Mouse (Mus musculus): ENCODE results near the gene Myh14. TPM values are rescaled to one million over a fixed set of nuclear protein-coding genes. Genes with fewer than 3 reads are reported as not detected.

Gene Myh14
- total and polyA plus RNA-seq, 3 experiments, result 0.09 to 1.5 (median 0.60) TPM

GRCm38 (mm10) chr7:44649094-44649610 lies 21.5 kb downstream of the Myh14 start:
- in situ Hi-C loops (cut with MboI; ENCODE audit: low pct_ligation_motif_present, low pct_unique_long_range_greater_than_20kb, low sequenced_read_pairs) (loop anchor here (5.0 to 10.0 kb wide), 3 partner anchors 64 to 384 kb away; partner anchors contain the start of gene Gm15517), dilution Hi-C loops (cut with MboI; ENCODE audit: extremely low pct_ligation_motif_present, extremely low pct_unique_long_range_greater_than_20kb, low sequenced_read_pairs) (no loop called here)
- no peak for DNase-seq (ENCODE audit: extremely low read depth)
- no peak for TF ChIP-seq IRF4 (IDR thresholded peaks at IDR 0.05; ENCODE audit: low read depth, low read length)
- TF ChIP-seq MEF2A (IDR thresholded peaks at IDR 0.05; ENCODE audit: borderline replicate concordance, low read depth, low read length), result 0 out of 2 replicates have a peak, but pooled peaks have one; percentile 9
- Histone ChIP-seq H3K79me2 (replicated peaks; ENCODE audit: control insufficient read depth, extremely low read depth, insufficient read depth, poor library complexity, severe bottlenecking) (no peaks in the 10 kb centered on the region), H3K4me3 (replicated peaks in 1 of 3; ENCODE audit: low read depth in 2 of 3, low read length in 2 of 3, poor library complexity in 1 of 3) (no peak overlapping the region), H3K27me3 (replicated peaks) (no peaks in the 10 kb centered on the region), H3K36me3 (replicated peaks in 1 of 2; ENCODE audit: control insufficient read depth in 1 of 2, insufficient read depth in 1 of 2, low read length in 1 of 2) (no peaks in the 10 kb centered on the region), H3K27ac (ENCODE audit: insufficient read depth, low read depth) (no peak overlapping the region), H3K9me3 (replicated peaks; ENCODE audit: low read length) (no peaks in the 10 kb centered on the region), H3K9ac (ENCODE audit: insufficient read depth, low read depth) (no peak overlapping the region), H3K4me2 (ENCODE audit: insufficient read depth, low read depth, poor library complexity, severe bottlenecking) (no peak overlapping the region), H3K4me1 (ENCODE audit: control insufficient read depth in 1 of 2, insufficient read depth in 2 of 2) (peaks cover 32 to 47% of the 10 kb centered on the region in 2 experiments)

DNA sequence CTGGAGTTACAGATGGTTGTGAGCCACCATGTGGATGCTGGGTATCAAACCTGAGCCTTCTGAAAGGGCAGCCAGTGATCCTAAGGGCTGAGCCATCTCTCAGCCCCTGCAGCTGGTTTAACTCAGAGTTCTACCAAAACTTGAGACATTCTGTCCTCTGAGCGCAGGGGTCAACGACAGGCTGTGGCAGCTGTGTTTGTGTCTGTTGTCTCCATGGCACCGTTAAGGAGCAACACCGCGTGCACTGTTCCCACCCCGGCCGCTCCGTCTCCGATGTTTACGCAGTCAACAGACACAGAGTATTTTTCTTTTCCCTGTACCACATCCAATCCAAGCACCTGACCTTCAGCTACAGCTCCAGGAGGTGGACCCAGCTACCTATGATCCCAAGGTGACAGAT lies 22.9 kb downstream of the Myh14 start:
- Histone ChIP-seq H3K27me3 (replicated peaks) (no peaks in the 10 kb centered on the region), H3K79me2 (replicated peaks; ENCODE audit: control insufficient read depth, extremely low read depth, insufficient read depth, poor library complexity, severe bottlenecking) (no peaks in the 10 kb centered on the region), H3K4me2 (ENCODE audit: insufficient read depth, low read depth, poor library complexity, severe bottlenecking) (peak overlapping the region; percentile 75), H3K36me3 (replicated peaks in 1 of 2; ENCODE audit: control insufficient read depth in 1 of 2, insufficient read depth in 1 of 2, low read length in 1 of 2) (no peaks in the 10 kb centered on the region), H3K4me3 (replicated peaks in 1 of 3; ENCODE audit: low read depth in 2 of 3, low read length in 2 of 3, poor library complexity in 1 of 3) (no peak overlapping the region), H3K9me3 (replicated peaks; ENCODE audit: low read length) (no peaks in the 10 kb centered on the region), H3K9ac (ENCODE audit: insufficient read depth, low read depth) (no peak overlapping the region), H3K4me1 (ENCODE audit: control insufficient read depth in 1 of 2, insufficient read depth in 2 of 2) (peaks cover 38 to 57% of the 10 kb centered on the region in 2 experiments), H3K27ac (ENCODE audit: insufficient read depth, low read depth) (no peak overlapping the region)
- no peak for DNase-seq (ENCODE audit: extremely low read depth)
- dilution Hi-C loops (cut with MboI; ENCODE audit: extremely low pct_ligation_motif_present, extremely low pct_unique_long_range_greater_than_20kb, low sequenced_read_pairs) (no loop called here), in situ Hi-C loops (cut with MboI; ENCODE audit: low pct_ligation_motif_present, low pct_unique_long_range_greater_than_20kb, low sequenced_read_pairs) (loop anchor here (5.0 to 10.0 kb wide), 3 partner anchors 63 to 383 kb away; partner anchors contain the start of gene Gm15517)
- TF ChIP-seq MXI1 (IDR thresholded peaks at IDR 0.05; ENCODE audit: low read depth, low read length) (0 out of 2 replicates have a peak, but pooled peaks have one; percentile 33), POLR2AphosphoS2 (IDR thresholded peaks at IDR 0.05; ENCODE audit: low read depth, low read length) (no peak), TCF12 (IDR thresholded peaks at IDR 0.05; ENCODE audit: low read depth, low read length) (0 out of 2 replicates have a peak, but pooled peaks have one; percentile 10)

- no peak for TF ChIP-seq ELF1 (IDR thresholded peaks at IDR 0.05; ENCODE audit: low read depth, low read length)
- TF ChIP-seq CHD1 (IDR thresholded peaks at IDR 0.05; ENCODE audit: low read depth, low read length), result no peak
- TF ChIP-seq JUND (conservative IDR thresholded peaks at IDR 0.05; ENCODE audit: low read depth, low read length), result peak; percentile 66
- peak; percentile 55; the same call in 1 of the 2 replicates for TF ChIP-seq JUN (IDR thresholded peaks at IDR 0.05; ENCODE audit: insufficient read depth, low read depth, low read length)
- TF ChIP-seq SMC3 (IDR thresholded peaks at IDR 0.05; ENCODE audit: low read depth, low read length), result peak; percentile 21
- TF ChIP-seq MYC (IDR thresholded peaks at IDR 0.05; ENCODE audit: low read depth, low read length), result no peak
- peak; percentile 31 for TF ChIP-seq RAD21 (IDR thresholded peaks at IDR 0.05; ENCODE audit: low read depth, low read length)
- peak; percentile 78 for TF ChIP-seq EP300 (IDR thresholded peaks at IDR 0.05; ENCODE audit: low read length)
- no peak for TF ChIP-seq MXI1 (IDR thresholded peaks at IDR 0.05; ENCODE audit: low read depth, low read length)
- TF ChIP-seq BHLHE40 (IDR thresholded peaks at IDR 0.05; ENCODE audit: low read depth, low read length), result peak; percentile 62
- TF ChIP-seq UBTF (IDR thresholded peaks at IDR 0.05; ENCODE audit: low read depth, low read length), result no peak
- TF ChIP-seq MAFK (IDR thresholded peaks at IDR 0.05; ENCODE audit: insufficient replicate concordance, low read length), result peak; percentile 78; the same call in 1 of the 2 replicates
- peak; percentile 58; the same call in 1 of the 2 replicates for TF ChIP-seq ETS1 (conservative IDR thresholded peaks at IDR 0.05; ENCODE audit: low read depth, low read length)
- 0 out of 2 replicates have a peak, but pooled peaks have one; percentile 45 for TF ChIP-seq TCF12 (IDR thresholded peaks at IDR 0.05; ENCODE audit: low read depth, low read length)
- TF ChIP-seq CTCF (conservative IDR thresholded peaks at IDR 0.05 in 1 of 2, IDR thresholded peaks at IDR 0.05 in 1 of 2; ENCODE audit: low read depth in 2 of 2, low read length in 2 of 2), result peak; percentile 36 to 55
- TF ChIP-seq MEF2A (IDR thresholded peaks at IDR 0.05; ENCODE audit: borderline replicate concordance, low read depth, low read length), result peak; percentile 82; the same call in 1 of the 2 replicates
- TF ChIP-seq IRF4 (IDR thresholded peaks at IDR 0.05; ENCODE audit: low read depth, low read length), result peak; percentile 87
- peak; percentile 95 for TF ChIP-seq ZNF384 (IDR thresholded peaks at IDR 0.05; ENCODE audit: low read depth, low read length)
- H3K4me2 ChIP-seq (ENCODE audit: insufficient read depth, low read depth, poor library complexity, severe bottlenecking), result peak overlapping the region; percentile 75
- H3K4me1 ChIP-seq (ENCODE audit: control insufficient read depth in 1 of 2, insufficient read depth in 2 of 2), result peaks cover 38 to 58% of the 10 kb centered on the region in 2 experiments
- no peak overlapping the region for H3K27ac ChIP-seq (ENCODE audit: insufficient read depth, low read depth)
- dilution Hi-C loops (cut with MboI; ENCODE audit: extremely low pct_ligation_motif_present, extremely low pct_unique_long_range_greater_than_20kb, low sequenced_read_pairs), result no loop called here
- H3K36me3 ChIP-seq (replicated peaks in 1 of 2; ENCODE audit: control insufficient read depth in 1 of 2, insufficient read depth in 1 of 2, low read length in 1 of 2), result no peaks in the 10 kb centered on the region
- no peaks in the 10 kb centered on the region for H3K79me2 ChIP-seq (replicated peaks; ENCODE audit: control insufficient read depth, extremely low read depth, insufficient read depth, poor library complexity, severe bottlenecking)
- H3K27me3 ChIP-seq (replicated peaks), result no peaks in the 10 kb centered on the region
- in situ Hi-C loops (cut with MboI; ENCODE audit: low pct_ligation_motif_present, low pct_unique_long_range_greater_than_20kb, low sequenced_read_pairs), result loop anchor here (5.0 to 10.0 kb wide), 3 partner anchors 62 to 382 kb away; partner anchors contain the start of gene Gm15517
- no peak overlapping the region for H3K9ac ChIP-seq (ENCODE audit: insufficient read depth, low read depth)
- no peaks in the 10 kb centered on the region for H3K9me3 ChIP-seq (replicated peaks; ENCODE audit: low read length)
- DNase-seq (ENCODE audit: extremely low read depth), result peak; percentile 90
- no peak overlapping the region for H3K4me3 ChIP-seq (replicated peaks in 1 of 3; ENCODE audit: low read depth in 2 of 3, low read length in 2 of 3, poor library complexity in 1 of 3)
Measured at GRCm38 (mm10) chr7:44647042-44647724, 23.5 kb downstream of the Myh14 start.

Data from CH12.LX (cell line).